19 mouse cellular contexts compared by ENCODE assay signal in the genomic region with DNA sequence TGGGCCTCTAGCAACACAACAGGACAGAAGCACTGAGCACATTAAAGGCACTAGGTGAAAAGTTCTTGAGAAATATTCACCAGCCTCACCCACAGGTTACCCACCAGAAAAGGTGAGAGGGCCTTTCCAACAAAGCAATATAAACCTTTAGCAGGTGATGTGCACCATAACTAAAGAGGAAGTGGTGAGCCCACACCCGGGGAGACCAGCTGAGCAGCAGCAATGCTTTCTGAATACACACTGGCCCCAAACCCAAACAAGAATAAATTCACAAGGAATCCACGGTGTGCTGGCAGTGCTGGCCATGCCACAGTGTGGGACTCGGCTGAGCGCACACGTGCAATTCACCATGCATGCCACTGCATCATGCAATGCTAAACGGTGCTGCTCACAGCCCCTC.
DNase-seq lines count a peak whose midpoint lies in the region; ATAC-seq lines count a peak whose summit lies in the region.
"Had no signal": no experiment of that assay in that cellular context is flagged by ENCODE, and none has a peak within 500 bp of the region (broad histone marks: within the 10 kb centered on the region; RNA-seq: fewer than 3 reads in every experiment).

No protein-coding gene starts in this region.

- DNase-seq in kidney, postnatal 4 days: peak; percentile 20 to 41
- DNase-seq in kidney, postnatal 25 days: no peak
- peak; percentile 41 for DNase-seq in CD4-positive, CD25-positive, alpha-beta regulatory T cell, adult 2 months (ENCODE audit: low read depth, low spot score)
- peak; percentile 35 for DNase-seq in splenic B cell, adult 2 months (ENCODE audit: low read depth, low spot score)
- DNase-seq in left cerebral cortex, postnatal 10 days (ENCODE audit: extremely low spot score in 1 of 2, low spot score in 2 of 2): no peak
- no peak for DNase-seq in retina, embryonic 14.5 days (ENCODE audit: low spot score)
- DNase-seq in MN1 (ENCODE audit: low spot score): no peak
- DNase-seq: adrenal gland, postnatal 25 days; cerebellum, postnatal 14 days; kidney, adult 9 months; lung, postnatal 14 days; retina, postnatal 1 day had no signal

- ATAC-seq in common myeloid progenitor, adult 5-6 weeks (replicated peaks; ENCODE audit: low read depth, poor library complexity, severe bottlenecking): 0 out of 2 replicates have a peak, but pooled peaks have one; percentile 11
- ATAC-seq: midbrain, embryonic 15.5 days had no signal

- no peaks in the 10 kb centered on the region for H3K27me3 ChIP-seq in splenic B cell, adult 2 months (ENCODE audit: control insufficient read depth, insufficient read depth, low read length, poor library complexity, severe bottlenecking)
- H3K27me3 ChIP-seq: embryonic facial prominence, embryonic 12.5 days; heart, embryonic 13.5 days; hindbrain, embryonic 15.5 days; limb, embryonic 12.5 days; midbrain, embryonic 15.5 days; neural tube, embryonic 13.5 days had no signal

- H3K36me3 ChIP-seq in splenic B cell, adult 2 months (ENCODE audit: control insufficient read depth, insufficient read depth, low read length, poor library complexity, severe bottlenecking): no peaks in the 10 kb centered on the region

- intact Hi-C loops in left cerebral cortex, postnatal 10 days (cut with DNase I): no loop called here

Comparison
In these comparisons a context has a peak if more than half of its experiments do, and no peak if none do; other contexts are left out.
1. DNase-seq: peak in kidney, postnatal 4 days (2 of 2), CD4-positive, CD25-positive, alpha-beta regulatory T cell, adult 2 months (single experiment) and splenic B cell, adult 2 months (single experiment); none in kidney, postnatal 25 days (0 of 2), left cerebral cortex, postnatal 10 days (0 of 2), retina, embryonic 14.5 days (single experiment) and MN1 (single experiment).